8 mouse cellular contexts compared by ENCODE assay signal in genomic region chr16:31508981-31509380, GRCm38 (mm10).
A peak's percentile ranks its signal among the peaks of the same experiment; 100 is the strongest.
DNase-seq lines count a peak whose midpoint lies in the region; ATAC-seq and TF ChIP-seq lines count a peak whose summit lies in the region.

No protein-coding gene starts in this region.

- H3K4me2 ChIP-seq in embryonic facial prominence, embryonic 11.5 days (ENCODE audit: low read depth, low read length) = peak overlapping the region; percentile 39
- H3K4me2 ChIP-seq in midbrain, embryonic 11.5 days = peak overlapping the region; percentile 30

- no peak; the same call in 1 of the 2 replicates for TF ChIP-seq POLR2A in small intestine, adult 2 months (IDR thresholded peaks at IDR 0.05; ENCODE audit: low read depth, low read length)

- intact Hi-C loops in left cerebral cortex, postnatal 25 days (cut with DNase I) = no loop called here

- peak overlapping the region; percentile 75 for H3K27ac ChIP-seq in embryonic facial prominence, embryonic 11.5 days (replicated peaks; ENCODE audit: low read depth, low read length)
- H3K27ac ChIP-seq in midbrain, embryonic 11.5 days (ENCODE audit: low read depth, low read length) = peak overlapping the region; percentile 22; the same call in 1 of the 2 replicates
- H3K27ac ChIP-seq in small intestine, adult 2 months (ENCODE audit: insufficient read depth, low read depth, low read length) = peak overlapping the region; percentile 84

- under 1% methylated on average over 18 of the region's 18 CpGs for WGBS in embryonic facial prominence, embryonic 11.5 days
- WGBS in midbrain, embryonic 11.5 days = under 1% methylated on average over 18 of the region's 18 CpGs
- 4% methylated on average over 18 of the region's 18 CpGs for WGBS in small intestine, adult 2 months

- no peak overlapping the region for H3K4me3 ChIP-seq in embryonic facial prominence, embryonic 11.5 days (ENCODE audit: low read depth, low read length)
- no peak overlapping the region for H3K4me3 ChIP-seq in midbrain, embryonic 11.5 days (ENCODE audit: low read depth, low read length)
- H3K4me3 ChIP-seq in small intestine, adult 2 months (ENCODE audit: low read depth, low read length) = peak overlapping the region; percentile 15; the same call in 1 of the 2 replicates

- H3K4me1 ChIP-seq in embryonic facial prominence, embryonic 11.5 days (ENCODE audit: control insufficient read depth, insufficient read depth, low read length) = no peaks in the 10 kb centered on the region; the same call in 1 of the 2 replicates
- H3K4me1 ChIP-seq in midbrain, embryonic 11.5 days (ENCODE audit: control insufficient read depth, insufficient read depth, low read length) = peaks cover 14% of the 10 kb centered on the region
- peaks cover 18% of the 10 kb centered on the region; the same call in 1 of the 2 replicates for H3K4me1 ChIP-seq in small intestine, adult 2 months (ENCODE audit: control insufficient read depth, insufficient read depth, insufficient read length, low read length)

- peak; percentile 81 for ATAC-seq in embryonic facial prominence, embryonic 11.5 days (replicated peaks; ENCODE audit: insufficient number of reproducible peaks, low FRiP score, low TSS enrichment, low read depth)
- ATAC-seq in midbrain, embryonic 11.5 days (ENCODE audit: low FRiP score) = peak; percentile 87

- peak overlapping the region; percentile 34; the same call in 1 of the 2 replicates for H3K9ac ChIP-seq in embryonic facial prominence, embryonic 11.5 days (replicated peaks; ENCODE audit: low read length)
- H3K9ac ChIP-seq in midbrain, embryonic 11.5 days (ENCODE audit: low read length) = peak overlapping the region; percentile 38

- DNase-seq in adrenal gland, postnatal 14 days = peak; percentile 83
- DNase-seq in embryonic facial prominence, embryonic 11.5 days (ENCODE audit: low spot score) = peak; percentile 92
- DNase-seq in heart, adult 18-20 months = peak; percentile 86 to 92
- DNase-seq in kidney, adult 18-20 months = peak; percentile 89
- peak; percentile 83 to 93 for DNase-seq in left cerebral cortex, postnatal 25 days (ENCODE audit: low spot score in 2 of 2)
- DNase-seq in midbrain, embryonic 11.5 days (ENCODE audit: low spot score, missing footprints) = peak; percentile 94
- no peak for DNase-seq in T-cell, adult 2 months (ENCODE audit: low spot score)

- H3K9me3 ChIP-seq in embryonic facial prominence, embryonic 11.5 days (replicated peaks; ENCODE audit: control insufficient read depth, low read length) = no peaks in the 10 kb centered on the region
- H3K9me3 ChIP-seq in midbrain, embryonic 11.5 days (ENCODE audit: control insufficient read depth, low read length) = no peaks in the 10 kb centered on the region

- no peaks in the 10 kb centered on the region for H3K27me3 ChIP-seq in embryonic facial prominence, embryonic 11.5 days (ENCODE audit: control insufficient read depth, insufficient read depth, low read length)
- no peaks in the 10 kb centered on the region; the same call in 1 of the 2 replicates for H3K27me3 ChIP-seq in midbrain, embryonic 11.5 days (ENCODE audit: control insufficient read depth, insufficient read depth, low read length)
- no peaks in the 10 kb centered on the region for H3K27me3 ChIP-seq in small intestine, adult 2 months (ENCODE audit: control insufficient read depth, insufficient read depth, low read length)

- TF ChIP-seq CTCF in small intestine, adult 2 months (IDR thresholded peaks at IDR 0.05; ENCODE audit: extremely low read depth, insufficient read length, insufficient replicate concordance, low read depth, low read length) = no peak

- no peaks in the 10 kb centered on the region for H3K36me3 ChIP-seq in embryonic facial prominence, embryonic 11.5 days (replicated peaks; ENCODE audit: control insufficient read depth, insufficient read depth, low read depth, low read length)
- H3K36me3 ChIP-seq in midbrain, embryonic 11.5 days (ENCODE audit: control insufficient read depth, insufficient read depth, low read length) = no peaks in the 10 kb centered on the region
- no peaks in the 10 kb centered on the region for H3K36me3 ChIP-seq in small intestine, adult 2 months (ENCODE audit: control insufficient read depth, insufficient read depth, low read length)

Comparison
In these comparisons a context has a peak if more than half of its experiments do, and no peak if none do; other contexts are left out.
1. H3K27ac ChIP-seq: peak in every context shown above with its lines; median percentile 84 in small intestine, adult 2 months; 75 in embryonic facial prominence, embryonic 11.5 days; 22 in midbrain, embryonic 11.5 days.